Mouse (Mus musculus) thymus, postnatal 25 days (tissue): ENCODE results near the gene Art4.

Experiments
- DNase-seq: peaks from one replicate; pipeline ENCODE4 v3.0.0; 2022

Art4 gene

GRCm38 (mm10) chr6:136821086-136821485, 36.4 kb downstream of the Art4 start:
- no peak for DNase-seq

GRCm38 (mm10) chr6:136820381-136820780, 37.2 kb downstream of the Art4 start:
- no peak for DNase-seq

GRCm38 (mm10) chr6:136817549-136817948, 40.0 kb downstream of the Art4 start:
- DNase-seq: no peak

GRCm38 (mm10) chr6:136816826-136817225, 40.7 kb downstream of the Art4 start:
- no peak for DNase-seq

GRCm38 (mm10) chr6:136815381-136815780, 42.2 kb downstream of the Art4 start:
- DNase-seq: no peak

GRCm38 (mm10) chr6:136813117-136813516, 44.4 kb downstream of the Art4 start:
- DNase-seq: no peak

- no peak for DNase-seq
Measured at GRCm38 (mm10) chr6:136811196-136811595, 46.3 kb downstream of the Art4 start.

GRCm38 (mm10) chr6:136809673-136810072, 47.9 kb downstream of the Art4 start:
- DNase-seq: no peak

- peak; percentile 45 for DNase-seq
Measured at GRCm38 (mm10) chr6:136809077-136809476, 48.5 kb downstream of the Art4 start.

- peak; percentile 48 for DNase-seq
Measured at GRCm38 (mm10) chr6:136808631-136809046, 48.9 kb downstream of the Art4 start.

GRCm38 (mm10) chr6:136808014-136808417, 49.5 kb downstream of the Art4 start, which contains the start of gene H2afj:
TSS of gene H2afj (plus strand) at chr6:136808244.
- peak; percentile 99 for DNase-seq

- no peak for DNase-seq
Measured at GRCm38 (mm10) chr6:136807395-136808013, 50.0 kb downstream of the Art4 start.

- DNase-seq: no peak
Measured at GRCm38 (mm10) chr6:136806819-136807218, 50.7 kb downstream of the Art4 start.

- no peak for DNase-seq
Measured at GRCm38 (mm10) chr6:136805409-136805775, 52.1 kb downstream of the Art4 start.

- DNase-seq: peak; percentile 33
Measured at GRCm38 (mm10) chr6:136804705-136805408, 52.7 kb downstream of the Art4 start.

- peak; percentile 98 for DNase-seq
Measured at GRCm38 (mm10) chr6:136803739-136804633, 53.5 kb downstream of the Art4 start, which contains the start of gene Hist4h4. TSS of gene Hist4h4 (minus strand) at chr6:136804415.

GRCm38 (mm10) chr6:136803093-136803738, 54.3 kb downstream of the Art4 start:
- DNase-seq: no peak

GRCm38 (mm10) chr6:136801274-136801673, 56.3 kb downstream of the Art4 start:
- no peak for DNase-seq

GRCm38 (mm10) chr6:136800710-136801109, 56.8 kb downstream of the Art4 start:
- no peak for DNase-seq
